Mouse (Mus musculus) liver, embryonic 16.5 days (tissue): Measurements from ENCODE around the gene Higd2a. TPM values are rescaled to one million over a fixed set of nuclear protein-coding genes. Genes with fewer than 3 reads are reported as not detected.
"Not testable (repeated sequence)": the region's sequence is repeated elsewhere in the genome, so short reads cannot be mapped to it uniquely, and the experiment has no call there.

Source experiments
- ATAC-seq: fragments of 200-750 bp; cut with Nextera tagmentation; 2 replicates; pipeline ENCODE4 v1.8.0; 2017; ENCODE audit warnings: low read depth, mild to moderate bottlenecking, moderate number of reproducible peaks, moderate library complexity
- H3K27ac ChIP-seq: fragments of 300-500 bp; sonication (generic); 2 replicates; pipeline ENCODE4 v1.5.1; 2014; ENCODE audit warnings: mild to moderate bottlenecking, low read length
- H3K27me3 ChIP-seq: fragments of 300-500 bp; sonication (generic); 2 replicates; pipeline ENCODE4 v1.6.1; 2014; ENCODE audit warnings: low read depth, low read length, mixed read lengths; ENCODE audit not compliant: control insufficient read depth, insufficient read depth
- H3K36me3 ChIP-seq: fragments of 300-500 bp; sonication (generic); 2 replicates; pipeline ENCODE4 v1.6.1; 2014; ENCODE audit warnings: mild to moderate bottlenecking; ENCODE audit not compliant: control insufficient read depth, insufficient read depth
- H3K4me1 ChIP-seq: fragments of 300-500 bp; sonication (generic); 2 replicates; pipeline ENCODE4 v1.6.1; 2014; ENCODE audit warnings: low read depth, low read length, mixed read lengths; ENCODE audit not compliant: control insufficient read depth
- H3K4me2 ChIP-seq: fragments of 300-500 bp; sonication (generic); 2 replicates; pipeline ENCODE4 v1.6.1; 2014; ENCODE audit warnings: low read depth, low read length, mixed read lengths
- H3K4me3 ChIP-seq: fragments of 300-500 bp; sonication (generic); 2 replicates; pipeline ENCODE4 v1.5.1; 2014; ENCODE audit warnings: low read depth, mild to moderate bottlenecking, low read length
- H3K9ac ChIP-seq: fragments of 300-500 bp; sonication (generic); 2 replicates; pipeline ENCODE4 v1.6.1; 2014; ENCODE audit warnings: low read depth, low read length
- H3K9me3 ChIP-seq: fragments of 300-500 bp; sonication (generic); replicated peaks from 2 replicates; pipeline ENCODE4 v1.6.1; 2016; ENCODE audit warnings: low read length; ENCODE audit not compliant: control insufficient read depth
- WGBS: fragments of 180-500 bp; shearing (Covaris S2); extraction: QIAGEN DNeasy Blood & Tissue Kit; methylation state at CpG from one replicate; pipeline ENCODE4 v1.1.7; 2014; ENCODE audit not compliant: insufficient replicate concordance; 5-methylcytosine and 5-hydroxymethylcytosine counted together
- polyA plus RNA-seq: library from polyadenylated mRNA; unstranded; fragments of >200 nt; fragmentation: Nextera tagmentation; extraction: Ambion mirVana; gene quantifications from 2 replicates; pipeline ENCODE4 v1.2.1, GENCODE M21; 2015

Higd2a gene
- polyA plus RNA-seq, 1 experiment from 2014 or later: 102 TPM

- no peaks in the 10 kb centered on the region for H3K36me3 ChIP-seq
- 47% methylated on average over 5 of the region's 5 CpGs for WGBS
- no peaks in the 10 kb centered on the region for H3K9me3 ChIP-seq
- peaks cover 39% of the 10 kb centered on the region for H3K4me1 ChIP-seq
- peak overlapping the region; percentile 24 for H3K4me2 ChIP-seq
- 0 out of 2 replicates have a peak overlapping the region, but pooled peaks have one; percentile 10 for H3K9ac ChIP-seq
- 0 out of 2 replicates have a peak overlapping the region, but pooled peaks have one; percentile 43 for H3K27ac ChIP-seq
- H3K4me3 ChIP-seq: no peak overlapping the region
- no peaks in the 10 kb centered on the region for H3K27me3 ChIP-seq
- peak; percentile 39; the same call in 1 of the 2 replicates for ATAC-seq
These were observed 17.2 kb downstream of the Higd2a start for GRCm38 (mm10) chr13:54607204-54607603.

DNA sequence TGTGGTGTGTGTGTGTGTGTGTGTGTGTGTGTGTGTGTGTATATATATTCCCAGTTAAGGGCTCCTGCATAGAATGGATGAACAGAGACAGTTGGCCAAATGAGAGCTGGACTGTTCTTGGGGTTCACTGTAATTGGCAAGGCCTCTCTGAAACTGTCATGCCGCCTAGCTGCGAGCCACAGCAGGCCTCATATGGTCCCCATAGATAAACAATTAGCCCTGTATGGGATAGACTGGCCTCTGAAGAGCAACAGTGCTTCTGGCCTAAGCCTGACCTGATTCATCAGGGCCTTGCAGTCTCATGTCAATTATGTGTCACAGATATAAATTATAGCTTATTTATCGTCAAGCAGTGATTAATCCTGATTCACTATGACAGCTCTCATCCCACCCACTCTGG, 18.0 kb downstream of the Higd2a start:
- Histone ChIP-seq H3K27me3 (no peaks in the 10 kb centered on the region), H3K27ac (peak overlapping the region; percentile 51), H3K4me1 (peaks cover 39% of the 10 kb centered on the region), H3K9me3 (no peaks in the 10 kb centered on the region), H3K4me2 (peak overlapping the region; percentile 41), H3K9ac (no peak overlapping the region), H3K36me3 (no peaks in the 10 kb centered on the region), H3K4me3 (no peak overlapping the region)
- peak; percentile 77 for ATAC-seq
- 22% methylated on average over 3 of the region's 3 CpGs for WGBS

- no peaks in the 10 kb centered on the region for H3K27me3 ChIP-seq
- no peaks in the 10 kb centered on the region for H3K36me3 ChIP-seq
- 0 out of 2 replicates have a peak overlapping the region, but pooled peaks have one; percentile 9 for H3K4me3 ChIP-seq
- H3K27ac ChIP-seq: peak overlapping the region; percentile 51
- ATAC-seq: no peak
- H3K4me2 ChIP-seq: peak overlapping the region; percentile 41
- no peaks in the 10 kb centered on the region for H3K9me3 ChIP-seq
- peak overlapping the region; percentile 20; the same call in 1 of the 2 replicates for H3K9ac ChIP-seq
- 63% methylated on average over 8 of the region's 8 CpGs for WGBS
- H3K4me1 ChIP-seq: peaks cover 39% of the 10 kb centered on the region
These were observed 18.7 kb downstream of the Higd2a start for GRCm38 (mm10) chr13:54608666-54609065.

- Histone ChIP-seq H3K4me1 (peaks cover 39% of the 10 kb centered on the region), H3K9ac (peak overlapping the region; percentile 20; the same call in 1 of the 2 replicates), H3K36me3 (no peaks in the 10 kb centered on the region), H3K27ac (peak overlapping the region; percentile 12; the same call in 1 of the 2 replicates), H3K27me3 (no peaks in the 10 kb centered on the region), H3K4me3 (0 out of 2 replicates have a peak overlapping the region, but pooled peaks have one; percentile 6), H3K9me3 (no peaks in the 10 kb centered on the region), H3K4me2 (peak overlapping the region; percentile 41)
- WGBS: 21% methylated on average over 1 of the region's 1 CpGs
- no peak for ATAC-seq
These were observed 19.3 kb downstream of the Higd2a start for GRCm38 (mm10) chr13:54609301-54609700.

GRCm38 (mm10) chr13:54610613-54610971, 20.6 kb downstream of the Higd2a start:
- peak; percentile 40 for ATAC-seq
- WGBS: 16% methylated on average over 13 of the region's 13 CpGs
- H3K27me3 ChIP-seq: no peaks in the 10 kb centered on the region
- no peaks in the 10 kb centered on the region for H3K36me3 ChIP-seq
- H3K4me1 ChIP-seq: peaks cover 39% of the 10 kb centered on the region
- H3K4me2 ChIP-seq: peak overlapping the region; percentile 86
- H3K9ac ChIP-seq: peak overlapping the region; percentile 79
- H3K27ac ChIP-seq: peak overlapping the region; percentile 47
- no peaks in the 10 kb centered on the region for H3K9me3 ChIP-seq
- peak overlapping the region; percentile 75 for H3K4me3 ChIP-seq

- peak within 1 kb of the TSS; percentile 79 for H3K9ac ChIP-seq
- H3K4me3 ChIP-seq: peak within 1 kb of the TSS; percentile 75
- H3K27ac ChIP-seq: peak within 1 kb of the TSS; percentile 47
- no peaks in the 10 kb centered on the region for H3K36me3 ChIP-seq
- peaks cover 39% of the 10 kb centered on the region for H3K4me1 ChIP-seq
- H3K9me3 ChIP-seq: no peaks in the 10 kb centered on the region
- no peaks in the 10 kb centered on the region for H3K27me3 ChIP-seq
- ATAC-seq: peak; percentile 76
- under 1% methylated on average over 66 of the region's 66 CpGs for WGBS
- peak within 1 kb of the TSS; percentile 86 for H3K4me2 ChIP-seq
These were observed 21.2 kb downstream of the Higd2a start, which contains the start of gene Cltb for GRCm38 (mm10) chr13:54610972-54611754. TSS of gene Cltb (minus strand) at chr13:54611344.

DNA sequence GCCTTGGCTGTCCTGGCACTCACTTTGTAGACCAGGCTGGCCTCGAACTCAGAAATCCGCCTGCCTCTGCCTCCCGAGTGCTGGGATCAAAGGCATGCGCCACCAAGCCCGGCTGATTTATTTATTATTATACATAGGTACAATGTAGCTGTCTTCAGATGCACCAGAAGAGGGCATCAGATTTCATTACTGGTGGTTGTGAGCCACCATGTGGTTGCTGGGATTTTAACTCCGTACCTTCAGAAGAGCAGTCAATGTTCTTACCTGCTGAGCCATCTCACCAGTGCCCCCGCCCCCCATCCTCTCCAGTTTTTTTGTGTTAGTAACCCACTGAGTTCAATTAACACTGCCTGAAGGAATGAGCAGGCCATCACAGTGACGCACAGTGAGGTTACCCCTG, 23.1 kb downstream of the Higd2a start:
- not testable (repeated sequence) for H3K9ac ChIP-seq, ATAC-seq, H3K27ac ChIP-seq, H3K4me2 ChIP-seq, H3K9me3 ChIP-seq, H3K4me3 ChIP-seq, H3K36me3 ChIP-seq, H3K27me3 ChIP-seq
- H3K4me1 ChIP-seq: peaks cover 25% of the 10 kb centered on the region
- 74% methylated on average over 8 of the region's 8 CpGs for WGBS

GRCm38 (mm10) chr13:54616307-54616706, 26.3 kb downstream of the Higd2a start:
- Histone ChIP-seq H3K27me3 (no peaks in the 10 kb centered on the region; the same call in 1 of the 2 replicates), H3K9ac (no peak overlapping the region), H3K36me3 (no peaks in the 10 kb centered on the region), H3K9me3 (no peaks in the 10 kb centered on the region), H3K4me2 (no peak overlapping the region), H3K4me1 (peaks cover 9% of the 10 kb centered on the region), H3K27ac (no peak overlapping the region), H3K4me3 (no peak overlapping the region)
- ATAC-seq: no peak
- 72% methylated on average over 8 of the region's 8 CpGs for WGBS

DNA sequence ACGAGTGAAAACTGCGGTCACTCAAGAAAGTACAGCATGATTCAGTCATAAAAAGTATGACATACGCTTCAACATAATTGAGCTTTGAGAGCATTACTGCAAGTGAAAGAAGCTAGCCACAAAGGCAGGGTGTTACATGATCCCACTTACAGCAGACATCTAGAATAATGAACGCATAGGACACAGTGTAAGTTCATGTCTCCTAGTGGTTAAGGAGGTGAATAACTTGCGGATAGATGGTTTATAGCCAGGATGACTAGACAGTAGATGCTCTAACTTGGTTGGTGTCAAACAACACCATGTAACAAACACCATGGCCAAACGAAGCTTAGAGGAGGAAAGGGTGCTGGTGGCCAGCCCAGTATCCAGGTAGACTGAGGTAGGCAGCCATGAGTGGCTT, 27.0 kb downstream of the Higd2a start:
- WGBS: 60% methylated on average over 6 of the region's 6 CpGs
- no peak overlapping the region for H3K4me3 ChIP-seq
- H3K36me3 ChIP-seq: no peaks in the 10 kb centered on the region
- peaks cover 4% of the 10 kb centered on the region for H3K4me1 ChIP-seq
- no peaks in the 10 kb centered on the region; the same call in 1 of the 2 replicates for H3K27me3 ChIP-seq
- ATAC-seq: no peak
- H3K27ac ChIP-seq: no peak overlapping the region
- H3K4me2 ChIP-seq: no peak overlapping the region
- no peaks in the 10 kb centered on the region for H3K9me3 ChIP-seq
- H3K9ac ChIP-seq: no peak overlapping the region
